Mouse (Mus musculus): ENCODE measurements around the gene Faap20. TPM values are rescaled to one million over a fixed set of nuclear protein-coding genes. Genes with fewer than 3 reads are reported as not detected.

Gene Faap20
- polyA plus RNA-seq, 1 experiment = not detected

GRCm38 (mm10) chr4:155249257-155249647, 350 bp upstream of the Faap20 start:
- Histone ChIP-seq H3K4me3 (ENCODE audit: insufficient read depth, low read depth, low read length) (peak overlapping the region; percentile 63), H3K27ac (ENCODE audit: insufficient read depth, low read depth, low read length) (peak overlapping the region; percentile 92), H3K4me1 (ENCODE audit: control insufficient read depth, insufficient read depth, low read length) (peaks cover 42% of the 10 kb centered on the region)
- TF ChIP-seq CTCF (IDR thresholded peaks at IDR 0.05; ENCODE audit: insufficient read depth, low read depth, low read length) (peak; percentile 89), POLR2A (IDR thresholded peaks at IDR 0.05; ENCODE audit: insufficient read depth, low read depth, low read length) (no peak)
- WGBS = 0% methylated on average over 9 of the region's 9 CpGs

- peak overlapping the region; percentile 63 for H3K4me3 ChIP-seq (ENCODE audit: insufficient read depth, low read depth, low read length)
- 15% methylated on average over 23 of the region's 23 CpGs for WGBS
- peaks cover 41% of the 10 kb centered on the region for H3K4me1 ChIP-seq (ENCODE audit: control insufficient read depth, insufficient read depth, low read length)
- TF ChIP-seq CTCF (IDR thresholded peaks at IDR 0.05; ENCODE audit: insufficient read depth, low read depth, low read length) (no peak), POLR2A (IDR thresholded peaks at IDR 0.05; ENCODE audit: insufficient read depth, low read depth, low read length) (no peak)
- peak overlapping the region; percentile 92 for H3K27ac ChIP-seq (ENCODE audit: insufficient read depth, low read depth, low read length)
These were observed 937 bp downstream of the Faap20 start for GRCm38 (mm10) chr4:155250361-155251117.

DNA sequence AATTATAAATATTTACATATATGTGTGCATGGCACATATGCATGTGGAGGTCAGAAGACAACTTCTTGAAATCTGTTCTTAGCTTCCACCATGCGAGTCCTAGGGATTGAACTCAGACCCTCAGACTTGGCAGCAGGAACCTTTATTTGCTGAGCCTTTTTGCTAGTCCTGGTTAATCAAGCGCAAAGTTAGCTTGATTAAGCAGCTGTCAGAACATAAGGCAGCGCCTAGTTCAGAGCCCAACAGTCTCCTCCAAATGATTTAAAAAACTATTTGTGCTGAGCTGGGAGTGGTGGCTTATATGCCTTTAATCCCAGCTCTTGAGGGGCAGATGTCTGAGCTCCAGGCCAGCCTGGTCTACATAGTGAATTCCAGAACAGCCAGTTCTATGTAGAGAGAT, 1.5 kb downstream of the Faap20 start:
- Histone ChIP-seq H3K4me3 (ENCODE audit: insufficient read depth, low read depth, low read length) (no peak overlapping the region), H3K27ac (ENCODE audit: insufficient read depth, low read depth, low read length) (no peak overlapping the region), H3K4me1 (ENCODE audit: control insufficient read depth, insufficient read depth, low read length) (peaks cover 35% of the 10 kb centered on the region)
- 70% methylated on average over 3 of the region's 3 CpGs for WGBS
- TF ChIP-seq POLR2A (IDR thresholded peaks at IDR 0.05; ENCODE audit: insufficient read depth, low read depth, low read length) (no peak), CTCF (IDR thresholded peaks at IDR 0.05; ENCODE audit: insufficient read depth, low read depth, low read length) (no peak)

DNA sequence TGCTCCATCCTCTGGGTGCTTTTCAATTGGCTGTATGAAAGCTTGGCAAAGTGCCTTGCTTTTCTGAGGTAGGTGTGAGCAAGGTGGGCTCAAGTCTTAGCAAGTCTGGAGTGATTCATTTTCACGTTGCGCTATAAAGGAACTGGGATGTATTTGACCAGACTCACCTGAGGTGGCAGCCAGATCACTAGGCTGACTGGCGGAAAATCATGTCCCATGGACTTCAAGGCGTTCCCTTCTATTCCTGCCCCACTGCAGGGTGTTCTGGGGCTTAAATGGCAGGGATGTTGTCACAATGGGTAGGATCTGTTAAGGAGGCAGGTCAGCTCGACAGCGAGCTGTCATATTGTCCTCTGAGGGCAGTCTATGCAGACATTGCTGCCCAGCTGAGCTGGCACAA, 2.7 kb downstream of the Faap20 start:
- TF ChIP-seq CTCF (IDR thresholded peaks at IDR 0.05; ENCODE audit: insufficient read depth, low read depth, low read length) (no peak), POLR2A (IDR thresholded peaks at IDR 0.05; ENCODE audit: insufficient read depth, low read depth, low read length) (no peak)
- H3K27ac ChIP-seq (ENCODE audit: insufficient read depth, low read depth, low read length) = no peak overlapping the region
- peaks cover 25% of the 10 kb centered on the region for H3K4me1 ChIP-seq (ENCODE audit: control insufficient read depth, insufficient read depth, low read length)
- H3K4me3 ChIP-seq (ENCODE audit: insufficient read depth, low read depth, low read length) = no peak overlapping the region
- WGBS = 81% methylated on average over 6 of the region's 6 CpGs

GRCm38 (mm10) chr4:155264521-155265321, 15.1 kb downstream of the Faap20 start:
- no peak for TF ChIP-seq POLR2A (IDR thresholded peaks at IDR 0.05; ENCODE audit: insufficient read depth, low read depth, low read length)
- TF ChIP-seq CTCF (IDR thresholded peaks at IDR 0.05; ENCODE audit: insufficient read depth, low read depth, low read length) = no peak
- no peak overlapping the region for H3K4me3 ChIP-seq (ENCODE audit: insufficient read depth, low read depth, low read length)
- 86% methylated on average over 3 of the region's 3 CpGs for WGBS
- peaks cover 7% of the 10 kb centered on the region; the same call in 1 of the 2 replicates for H3K4me1 ChIP-seq (ENCODE audit: control insufficient read depth, insufficient read depth, low read length)
- no peak overlapping the region for H3K27ac ChIP-seq (ENCODE audit: insufficient read depth, low read depth, low read length)

DNA sequence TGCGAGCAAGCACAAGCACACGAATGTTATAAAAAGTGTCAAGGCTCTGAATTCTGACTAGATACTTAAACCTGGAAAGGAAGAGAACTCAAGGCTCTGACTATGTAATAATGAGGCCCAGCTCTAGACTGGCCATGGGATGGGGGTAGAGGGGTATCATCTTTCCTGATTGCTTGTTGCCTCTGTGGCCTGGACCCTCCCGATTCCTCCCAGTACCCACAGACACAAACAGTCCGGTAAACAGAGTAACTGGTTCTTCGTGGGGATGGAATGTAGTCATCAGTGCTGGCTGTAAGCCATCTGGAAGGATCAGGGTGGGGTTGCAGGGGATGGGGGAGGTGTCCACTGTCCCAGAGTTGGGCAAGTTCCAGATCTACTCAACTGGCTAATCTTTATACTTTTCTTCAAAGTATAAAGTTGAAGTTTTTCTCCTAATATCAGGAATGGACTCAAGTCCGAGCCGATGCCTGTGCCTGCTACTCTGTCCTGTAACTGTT, 17.5 kb downstream of the Faap20 start:
- H3K27ac ChIP-seq (ENCODE audit: insufficient read depth, low read depth, low read length) = no peak overlapping the region
- 64% methylated on average over 7 of the region's 7 CpGs for WGBS
- TF ChIP-seq POLR2A (IDR thresholded peaks at IDR 0.05; ENCODE audit: insufficient read depth, low read depth, low read length) = no peak
- TF ChIP-seq CTCF (IDR thresholded peaks at IDR 0.05; ENCODE audit: insufficient read depth, low read depth, low read length) = no peak
- no peak overlapping the region for H3K4me3 ChIP-seq (ENCODE audit: insufficient read depth, low read depth, low read length)
- H3K4me1 ChIP-seq (ENCODE audit: control insufficient read depth, insufficient read depth, low read length) = peaks cover 7% of the 10 kb centered on the region; the same call in 1 of the 2 replicates

DNA sequence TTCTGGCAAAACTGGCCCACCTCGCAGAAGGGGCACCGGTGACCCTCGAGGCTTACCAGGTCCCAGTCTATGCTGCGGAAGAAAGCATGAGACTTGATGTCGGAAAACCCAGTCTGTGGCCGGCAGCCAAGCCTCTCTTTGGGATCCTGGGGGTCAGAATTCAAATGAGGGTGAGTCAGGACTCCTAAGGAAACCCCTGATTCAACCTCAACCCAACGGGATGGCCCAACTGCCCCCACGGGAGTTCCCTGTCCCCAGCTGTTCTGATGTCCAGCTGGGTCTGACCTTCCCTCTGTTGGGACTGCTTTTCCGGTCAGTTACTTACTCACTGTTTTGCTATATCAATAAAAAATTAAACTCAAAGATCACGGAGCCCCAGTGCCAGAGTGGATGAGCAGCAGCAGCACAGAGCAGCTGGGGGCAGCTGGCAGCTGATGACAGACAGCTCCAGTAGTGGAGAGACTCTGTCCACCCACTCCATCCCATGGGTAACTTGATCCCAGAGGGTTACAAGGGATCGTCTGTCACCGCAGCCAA, 18.1 kb downstream of the Faap20 start:
- peaks cover 11% of the 10 kb centered on the region for H3K4me1 ChIP-seq (ENCODE audit: control insufficient read depth, insufficient read depth, low read length)
- TF ChIP-seq CTCF (IDR thresholded peaks at IDR 0.05; ENCODE audit: insufficient read depth, low read depth, low read length) (no peak), POLR2A (IDR thresholded peaks at IDR 0.05; ENCODE audit: insufficient read depth, low read depth, low read length) (no peak)
- 69% methylated on average over 12 of the region's 12 CpGs for WGBS

GRCm38 (mm10) chr4:155268382-155268781, 18.8 kb downstream of the Faap20 start:
- Histone ChIP-seq H3K27ac (ENCODE audit: insufficient read depth, low read depth, low read length) (no peak overlapping the region), H3K4me1 (ENCODE audit: control insufficient read depth, insufficient read depth, low read length) (peaks cover 13% of the 10 kb centered on the region), H3K4me3 (ENCODE audit: insufficient read depth, low read depth, low read length) (no peak overlapping the region)
- 35% methylated on average over 5 of the region's 5 CpGs for WGBS
- TF ChIP-seq POLR2A (IDR thresholded peaks at IDR 0.05; ENCODE audit: insufficient read depth, low read depth, low read length) (no peak), CTCF (IDR thresholded peaks at IDR 0.05; ENCODE audit: insufficient read depth, low read depth, low read length) (peak; percentile 61; the same call in 1 of the 2 replicates)

More for the DNA sequence above, 18.1 kb downstream of the Faap20 start:
- no peak overlapping the region for H3K27ac ChIP-seq (ENCODE audit: insufficient read depth, low read depth, low read length)
- H3K4me3 ChIP-seq (ENCODE audit: insufficient read depth, low read depth, low read length) = no peak overlapping the region

Measured in olfactory bulb, adult 2 months (tissue).